Mouse (Mus musculus) thymus, postnatal 14 days (tissue): ENCODE measurements around the gene Hmgb1.

ENCODE experiments used
- DNase-seq: peaks from one replicate; pipeline ENCODE4 v3.0.0; 2021

Gene Hmgb1

DNA sequence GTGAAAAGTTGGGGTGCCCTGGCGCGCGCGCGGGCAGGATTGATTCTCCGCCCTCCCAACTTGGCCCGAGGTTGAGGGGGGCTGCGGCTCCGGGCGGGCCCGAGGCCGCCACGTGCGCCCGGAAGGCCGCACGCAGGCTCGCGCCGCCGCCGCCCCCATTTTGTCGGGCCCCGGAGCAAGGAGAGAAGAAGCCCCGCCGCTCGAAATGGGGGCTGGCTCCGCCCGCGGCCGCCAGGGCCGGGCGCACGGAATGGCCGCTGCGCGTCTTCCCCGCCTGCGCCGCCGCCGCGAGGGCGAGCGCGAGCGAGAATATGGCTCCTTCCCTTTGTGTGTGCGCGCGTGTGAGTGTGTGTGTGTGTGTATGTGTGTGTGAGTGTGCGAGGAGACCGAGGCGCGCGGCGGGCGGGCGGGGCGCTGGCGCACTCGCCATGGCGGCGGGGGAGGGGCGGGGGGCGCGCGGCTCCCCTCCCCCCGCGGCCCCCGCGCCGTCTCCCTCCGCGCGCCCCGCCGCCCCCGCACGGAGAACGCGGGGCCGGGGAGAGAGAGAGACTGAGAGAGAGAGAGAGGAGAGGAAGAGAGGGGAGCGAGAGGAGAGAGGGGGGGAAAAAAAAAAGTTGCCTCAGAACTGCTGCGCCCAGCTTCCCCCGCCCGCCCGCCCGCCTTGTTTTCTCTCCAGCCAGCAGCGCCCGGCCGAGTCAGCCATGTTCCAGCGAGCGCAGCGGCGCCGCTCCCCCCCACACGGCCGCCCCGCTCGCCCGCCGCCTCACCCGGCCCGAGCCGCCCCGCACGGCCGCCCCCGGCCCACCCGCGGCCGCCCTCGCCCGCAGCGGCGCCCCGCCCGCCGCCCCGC, 132.5 kb downstream of the Hmgb1 start:
- DNase-seq = peak; percentile 85

DNA sequence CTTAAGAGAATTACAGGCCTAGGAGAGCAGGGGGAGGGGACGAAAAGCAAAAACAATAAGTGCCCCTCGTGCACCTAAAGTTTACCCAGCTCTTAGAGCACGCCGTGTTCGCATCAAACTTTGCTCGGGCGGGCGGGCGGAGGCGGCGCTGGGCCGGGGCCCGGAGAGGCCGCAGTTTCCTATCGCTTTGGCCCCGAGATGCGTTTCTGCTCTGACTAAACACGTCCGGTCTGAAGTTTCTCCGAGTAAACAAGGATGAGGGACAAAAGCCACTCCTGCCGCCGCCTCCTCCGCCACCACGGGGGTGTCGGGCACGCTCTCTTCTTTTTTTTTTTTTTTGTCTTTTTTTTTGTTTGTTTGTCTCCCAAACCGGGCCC, 133.1 kb downstream of the Hmgb1 start:
- no peak for DNase-seq

GRCm38 (mm10) chr5:149050588-149051160, 133.6 kb downstream of the Hmgb1 start:
- no peak for DNase-seq

GRCm38 (mm10) chr5:149049435-149049834, 134.9 kb downstream of the Hmgb1 start:
- DNase-seq = no peak

- peak; percentile 42 for DNase-seq
Measured at GRCm38 (mm10) chr5:149048961-149049360, 135.3 kb downstream of the Hmgb1 start.

DNA sequence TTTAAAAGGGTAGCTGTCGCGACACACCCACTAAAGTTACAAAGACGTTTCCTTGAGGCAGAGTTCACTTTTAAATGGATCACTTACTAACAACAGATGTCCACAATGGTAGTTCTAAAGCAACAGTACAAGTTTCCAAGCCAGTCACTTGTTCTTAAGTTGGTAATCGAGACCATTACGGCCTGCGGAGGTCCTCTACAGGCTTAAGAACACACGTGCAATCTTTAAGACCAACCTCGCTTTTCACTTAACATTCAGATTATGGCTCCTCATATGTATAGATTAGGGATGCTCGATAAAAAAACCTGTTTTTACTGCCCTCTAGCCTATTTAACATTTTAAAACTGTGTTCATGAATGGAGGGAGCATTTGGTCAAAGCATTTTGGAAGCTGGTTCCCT, 137.6 kb downstream of the Hmgb1 start:
- DNase-seq = no peak

GRCm38 (mm10) chr5:149045470-149046085, 138.7 kb downstream of the Hmgb1 start:
- DNase-seq = no peak

DNA sequence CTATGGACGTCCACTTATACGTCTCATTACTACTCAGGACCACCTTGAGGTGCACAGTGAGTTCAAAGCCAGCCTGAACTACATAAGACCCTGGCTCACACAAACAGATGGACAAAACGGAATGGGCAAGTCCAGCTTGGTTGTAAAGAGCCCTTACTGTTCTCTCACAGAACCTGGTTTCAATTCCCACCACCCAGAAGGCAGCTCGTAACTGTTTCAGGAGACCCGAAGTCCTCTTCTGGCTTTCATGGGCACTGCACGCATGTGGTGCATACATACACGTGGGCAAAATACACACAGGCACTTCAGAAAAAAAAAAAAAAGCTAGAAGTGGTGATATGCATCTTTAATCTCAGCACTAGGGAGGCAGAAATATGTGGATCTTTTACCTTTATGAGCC, 139.2 kb downstream of the Hmgb1 start:
- DNase-seq = no peak

GRCm38 (mm10) chr5:149044067-149044466, 140.2 kb downstream of the Hmgb1 start:
- DNase-seq = no peak

- no peak for DNase-seq
Measured at GRCm38 (mm10) chr5:149043240-149043639, 141.0 kb downstream of the Hmgb1 start.

DNA sequence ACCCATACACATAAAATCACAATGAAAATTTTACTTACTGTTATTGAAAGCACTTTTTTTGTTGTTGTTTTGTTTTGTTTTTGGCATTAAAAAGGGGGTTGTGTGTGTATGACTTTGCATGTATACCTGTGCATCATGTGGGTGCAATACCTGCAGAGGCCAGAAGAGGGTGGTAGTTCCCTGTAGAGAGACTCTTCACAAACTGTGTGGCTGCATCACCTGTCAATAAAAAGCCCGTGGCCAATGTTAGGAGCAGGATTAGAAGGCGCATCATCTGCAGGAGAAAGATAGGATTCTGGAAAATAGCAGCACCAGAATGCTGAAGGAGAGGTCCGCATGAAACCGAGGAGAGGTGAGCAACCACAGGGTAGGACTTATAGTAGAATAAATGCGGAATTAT, 144.5 kb downstream of the Hmgb1 start:
- DNase-seq = peak; percentile 63

DNA sequence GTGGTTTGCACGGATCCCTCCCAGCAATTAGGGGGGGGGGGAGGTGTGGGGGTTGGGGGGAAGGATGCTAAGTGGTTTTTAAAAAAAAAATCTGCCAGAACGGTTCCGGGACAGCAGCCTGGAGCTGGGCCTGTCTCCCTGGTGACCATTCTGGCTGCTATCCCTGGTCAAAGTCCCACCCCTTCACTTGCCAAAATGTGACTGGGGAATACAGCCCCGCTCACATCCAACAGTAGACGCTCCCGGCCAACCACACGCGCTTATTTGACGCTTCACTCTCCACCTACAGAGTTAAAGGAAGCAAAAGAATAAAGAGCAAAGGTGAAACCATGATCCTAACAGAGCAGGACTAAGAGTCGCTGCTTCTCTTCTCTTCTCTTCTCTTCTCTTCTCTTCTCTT, 146.6 kb downstream of the Hmgb1 start:
- no peak for DNase-seq

DNA sequence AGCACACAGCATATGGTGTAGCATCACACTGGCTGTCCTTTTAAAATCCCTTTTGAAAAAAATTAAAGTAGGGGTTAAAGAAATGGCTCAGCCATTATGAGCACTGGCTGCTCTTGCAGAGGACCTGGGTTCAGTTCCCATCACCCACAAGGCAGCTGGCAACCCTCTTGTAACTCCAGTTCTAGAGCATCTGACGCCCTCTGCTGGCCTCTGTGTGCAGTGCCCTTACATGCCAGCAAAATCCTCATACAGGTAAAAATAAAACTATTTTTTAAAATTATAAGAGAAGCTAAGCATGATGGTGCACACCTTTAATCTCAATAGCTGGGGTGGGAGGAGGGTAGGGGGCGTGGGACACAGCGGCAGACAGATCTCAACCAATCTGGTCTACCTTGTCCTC, 147.4 kb downstream of the Hmgb1 start:
- no peak for DNase-seq

- no peak for DNase-seq
Measured at GRCm38 (mm10) chr5:149032438-149032837, 151.9 kb downstream of the Hmgb1 start.

GRCm38 (mm10) chr5:149031199-149031750, 153.0 kb downstream of the Hmgb1 start:
- DNase-seq = peak; percentile 83

- peak; percentile 82 for DNase-seq
Measured at GRCm38 (mm10) chr5:149030103-149030502, 154.2 kb downstream of the Hmgb1 start.

DNA sequence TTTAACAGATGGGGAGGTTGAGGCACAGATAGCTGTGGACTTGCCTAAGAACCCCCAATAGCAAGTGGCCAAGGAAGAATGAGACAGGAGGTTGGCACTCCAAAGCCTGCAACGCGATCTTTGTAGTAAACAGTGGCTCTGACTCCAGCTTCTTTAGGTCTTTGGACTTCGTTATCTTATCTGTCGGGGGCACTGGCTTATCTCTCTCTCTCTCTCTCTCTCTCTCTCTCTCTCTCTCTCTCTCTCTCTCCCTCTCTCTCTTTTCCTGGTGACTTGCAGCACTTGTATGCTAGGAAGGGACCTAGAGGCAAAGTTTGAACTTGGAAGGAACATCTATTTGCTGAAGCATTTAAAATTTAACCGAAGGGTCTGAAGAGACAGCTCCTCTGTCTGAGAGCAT, 155.9 kb downstream of the Hmgb1 start:
- DNase-seq = no peak

GRCm38 (mm10) chr5:149027389-149027788, 156.9 kb downstream of the Hmgb1 start:
- no peak for DNase-seq

DNA sequence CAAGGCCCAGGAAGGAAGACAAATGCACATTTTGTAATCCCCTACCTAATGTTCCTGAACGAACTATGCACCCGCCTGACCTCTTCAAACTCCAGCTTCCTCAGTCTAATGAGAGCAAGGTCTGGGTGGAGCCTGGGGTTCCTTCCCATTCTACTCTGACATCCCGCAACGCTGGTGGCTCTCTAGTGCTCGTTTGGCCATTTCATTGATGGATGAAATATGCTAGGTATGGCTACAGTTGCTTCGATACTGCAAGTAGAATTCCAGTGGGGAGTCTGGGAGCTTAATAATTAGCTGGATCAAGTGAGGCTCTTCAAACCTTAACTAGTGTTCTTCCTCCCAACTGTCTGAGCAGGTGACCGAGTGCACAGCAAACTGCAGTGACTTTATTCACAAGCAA, 163.2 kb downstream of the Hmgb1 start:
- DNase-seq = no peak

GRCm38 (mm10) chr5:149020681-149021062, 163.6 kb downstream of the Hmgb1 start:
- DNase-seq = no peak

GRCm38 (mm10) chr5:149020059-149020680, 164.1 kb downstream of the Hmgb1 start:
- no peak for DNase-seq

DNA sequence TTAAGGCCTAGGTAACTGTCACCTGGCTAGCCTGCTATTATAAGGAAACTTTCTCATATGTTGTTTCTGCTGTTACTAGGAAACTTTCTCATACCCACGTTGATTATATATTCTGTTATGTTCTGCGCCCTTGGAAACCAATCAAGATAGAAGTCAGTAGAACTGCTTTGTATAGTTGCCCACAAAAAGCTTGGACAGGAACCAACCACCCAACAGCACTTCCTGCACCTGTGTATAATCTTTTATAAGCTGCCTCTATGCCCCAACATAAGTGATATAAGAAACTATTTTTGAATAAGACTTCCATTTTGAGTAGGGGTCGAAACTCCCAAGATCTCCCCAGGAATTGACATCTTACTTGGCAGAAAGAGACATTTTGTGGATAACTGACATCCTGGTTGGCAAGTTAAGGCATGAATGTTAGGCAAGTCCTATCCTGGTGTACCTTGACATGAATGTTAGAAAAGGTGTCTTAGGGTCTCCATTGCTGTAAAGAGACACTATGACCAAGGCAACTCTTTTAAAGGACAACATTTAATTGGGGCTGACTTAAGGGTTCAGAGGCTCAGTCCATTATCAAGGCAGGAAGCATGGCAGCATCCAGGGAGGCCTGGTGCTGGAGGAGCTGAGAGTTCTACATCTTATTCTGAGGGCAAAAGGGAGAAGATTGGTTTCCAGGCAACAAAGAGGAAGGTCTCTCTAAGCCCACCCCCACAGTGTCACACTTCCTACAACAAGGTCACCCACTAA, 166.4 kb downstream of the Hmgb1 start:
- DNase-seq = no peak

- DNase-seq = no peak
Measured at GRCm38 (mm10) chr5:149017181-149017580, 167.1 kb downstream of the Hmgb1 start.
